Mouse (Mus musculus): Measurements from ENCODE around the gene Dusp3. TPM values are rescaled to one million over a fixed set of nuclear protein-coding genes. Genes with fewer than 3 reads are reported as not detected.

Dusp3 gene
- polyA plus RNA-seq (2012): 9.9 and 11.0 TPM in 2 replicates

DNA sequence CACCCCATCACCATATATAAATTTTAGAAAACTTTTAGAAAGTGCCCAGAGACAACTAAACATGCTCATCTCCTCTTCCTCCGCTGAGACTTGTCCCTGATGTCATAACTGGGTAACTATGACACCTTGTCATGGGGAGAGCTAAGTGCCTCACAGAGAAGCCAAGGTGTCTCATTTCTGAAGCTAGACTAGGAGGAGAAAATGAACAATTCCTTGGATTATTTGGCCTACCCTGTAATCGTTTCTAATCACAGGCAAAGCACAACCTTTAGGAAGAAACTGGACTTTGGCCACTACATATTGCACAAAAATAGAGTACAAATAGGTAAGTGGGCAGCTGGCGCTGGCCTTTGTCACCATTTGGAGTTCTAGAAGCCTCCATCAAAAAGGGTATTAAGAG lies at the start of gene Dusp3:
TSS of gene Dusp3 (minus strand) at position 101 of the 400 bp plus-strand sequence.

GRCm38 (mm10) chr11:102028087-102028816 lies 41.4 kb upstream of the Dusp3 start, which contains the start of gene Mpp3:
Gene Mpp3 (minus strand): TSS chr11:102028461.

GRCm38 (mm10) chr11:101984054-101985025 lies 2.5 kb downstream of the Dusp3 start, which contains the start of gene Cfap97d1:
Gene Cfap97d1 (plus strand): TSS chr11:101984279.

DNA sequence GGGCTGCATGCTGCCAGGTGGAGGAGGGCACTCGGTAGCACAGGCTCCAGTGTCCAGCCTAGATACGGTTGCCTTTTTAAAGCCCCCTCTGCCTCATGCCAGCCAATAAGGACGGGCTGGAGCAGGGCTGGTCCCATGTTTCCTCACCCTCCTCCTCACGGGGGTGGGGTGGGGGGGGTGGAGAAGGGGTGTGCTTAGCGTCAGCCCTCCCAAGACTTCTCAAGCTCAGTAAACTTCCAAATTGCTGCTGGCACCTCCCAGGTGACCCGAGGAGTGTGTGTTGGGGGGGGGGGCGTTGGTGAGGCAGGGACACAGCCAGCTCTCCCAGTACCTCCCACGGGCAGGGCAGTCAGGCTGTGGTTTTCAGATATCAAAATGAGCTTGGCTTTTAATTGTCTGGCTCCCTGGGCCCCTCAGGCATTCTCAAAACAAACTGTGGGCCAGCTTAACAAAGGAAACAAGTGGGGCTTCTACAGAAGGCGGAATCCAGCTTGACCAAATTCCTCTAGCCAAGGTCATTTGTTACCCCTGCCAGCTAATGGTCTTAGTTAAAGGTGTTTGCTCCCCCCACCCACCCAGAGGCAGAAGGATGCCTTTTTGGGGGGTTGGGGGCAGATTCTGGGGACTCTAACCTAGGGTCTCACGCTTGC lies 19.7 kb downstream of the Dusp3 start, which contains the start of gene Sost:
TSS of gene Sost (minus strand) at position 51 of the 650 bp plus-strand sequence.

Other genes starting within 250 kb of the Dusp3 start
- gene Etv4, start 201.6 kb downstream of the Dusp3 start, polyA plus RNA-seq (2012): 0.61 and 0.70 TPM in 2 replicates
- gene Meox1, start 92.6 kb downstream of the Dusp3 start, polyA plus RNA-seq (2012): not detected in 2 replicates
- gene Sost, start 20.0 kb downstream of the Dusp3 start, polyA plus RNA-seq (2012): 0.04 and 0.06 TPM in 2 replicates
- not detected in 2 replicates for gene Cfap97d1, start 2.7 kb downstream of the Dusp3 start, polyA plus RNA-seq (2012)
- gene Mpp3, start 41.4 kb upstream of the Dusp3 start, polyA plus RNA-seq (2012): 0.08 TPM in 1 of 2 replicates, not detected in the other
- gene Cd300lg, start 54.5 kb upstream of the Dusp3 start, polyA plus RNA-seq (2012): 1.2 and 1.8 TPM in 2 replicates
- 2.4 TPM in 2 replicates for gene Mpp2, start 101.5 kb upstream of the Dusp3 start, polyA plus RNA-seq (2012)
- not detected in 2 replicates for gene Ppy, start 114.3 kb upstream of the Dusp3 start, polyA plus RNA-seq (2012)
- gene Pyy, start 120.8 kb upstream of the Dusp3 start, polyA plus RNA-seq (2012): not detected in 2 replicates
- 1.1 and 1.3 TPM in 2 replicates for gene Nags, start 158.5 kb upstream of the Dusp3 start, polyA plus RNA-seq (2012)
- gene Tmem101, start 169.4 kb upstream of the Dusp3 start, polyA plus RNA-seq (2012): 7.9 and 11.8 TPM in 2 replicates
- 97.8 and 116 TPM in 2 replicates for gene Lsm12, start 198.3 kb upstream of the Dusp3 start, polyA plus RNA-seq (2012)
- gene G6pc3, start 202.6 kb upstream of the Dusp3 start, polyA plus RNA-seq (2012): 57.4 and 70.2 TPM in 2 replicates
- 158 and 159 TPM in 2 replicates for gene Hdac5, start 243.2 kb upstream of the Dusp3 start, polyA plus RNA-seq (2012)

Data from megakaryocyte-erythroid progenitor cell, adult 5 weeks (primary cell).